Mouse (Mus musculus) urinary bladder, postnatal 36 days (tissue): ENCODE measurements at regions not wholly inside any gene's neighbourhood (a gene's known extent, or its start where the extent isn't known, plus 50 kb on each side); places are given as distances from the start of the nearest gene placed in this dataset.

Experiments
- DNase-seq, 2 experiments: peaks; one replicate each; pipeline ENCODE4 v3.0.0; 2022; ENCODE audit warnings: low spot score in 2 of 2, mixed read lengths in 1 of 2

DNA sequence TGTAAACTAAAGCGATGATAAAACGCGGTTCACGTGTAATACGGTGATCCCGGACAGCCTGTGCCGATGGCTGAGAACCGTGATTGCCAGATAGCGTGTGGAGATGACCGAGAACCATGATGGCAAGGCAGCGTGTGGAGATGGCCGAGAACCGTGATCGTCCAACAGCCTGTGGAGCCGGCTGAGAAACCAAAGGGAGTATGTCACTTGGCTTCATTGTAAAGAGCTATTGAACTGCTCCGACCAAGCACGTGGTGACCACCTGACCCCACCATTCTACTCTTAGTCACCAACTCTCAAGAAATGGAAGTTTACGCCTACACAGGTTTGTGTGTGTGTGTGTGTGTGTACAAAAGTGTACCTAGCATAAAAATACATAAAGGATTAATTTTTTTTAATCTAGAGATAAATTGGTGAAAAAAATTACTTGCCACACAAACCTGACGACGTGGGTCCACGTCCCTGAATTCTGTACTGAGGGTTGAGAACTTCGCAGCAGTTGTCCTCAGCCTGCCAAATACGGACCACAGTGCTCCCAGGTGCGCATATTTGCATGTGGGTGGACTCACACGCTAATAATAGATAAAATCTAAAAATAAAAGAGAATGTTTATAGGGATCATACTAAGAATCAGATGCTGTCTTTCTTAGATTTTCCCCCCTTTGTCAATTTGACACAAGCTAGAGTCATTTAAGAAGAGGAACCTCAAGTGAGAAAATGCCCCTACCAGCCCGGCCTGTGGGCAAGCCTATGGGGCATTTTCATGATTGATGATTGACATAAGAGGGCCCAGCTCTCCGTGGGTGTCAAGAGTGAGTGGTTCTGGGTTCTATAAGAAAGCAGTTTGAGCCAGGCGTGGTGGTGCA, 56.6 kb upstream of the Mef2a start:
- no peak for DNase-seq

DNA sequence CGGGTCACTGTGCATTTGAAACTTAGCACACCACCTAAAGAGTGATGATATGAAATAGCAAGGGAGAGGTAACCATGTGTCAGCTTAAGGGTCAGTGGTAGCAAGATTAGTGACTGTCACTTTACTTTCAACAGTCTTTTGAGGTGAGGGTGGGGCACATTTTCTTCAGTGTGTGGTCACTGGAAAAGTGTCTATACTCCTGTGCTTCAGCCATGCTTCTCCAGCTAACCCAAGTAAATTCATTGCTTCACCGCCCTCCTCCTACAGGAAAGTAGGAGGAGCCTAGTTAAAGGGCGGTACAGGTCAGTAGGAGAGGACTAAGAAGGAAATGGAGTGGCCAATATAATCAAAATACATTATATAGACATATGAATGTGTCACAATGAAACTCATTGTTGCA, 55.7 kb upstream of the Mef2a start:
- no peak for DNase-seq

DNA sequence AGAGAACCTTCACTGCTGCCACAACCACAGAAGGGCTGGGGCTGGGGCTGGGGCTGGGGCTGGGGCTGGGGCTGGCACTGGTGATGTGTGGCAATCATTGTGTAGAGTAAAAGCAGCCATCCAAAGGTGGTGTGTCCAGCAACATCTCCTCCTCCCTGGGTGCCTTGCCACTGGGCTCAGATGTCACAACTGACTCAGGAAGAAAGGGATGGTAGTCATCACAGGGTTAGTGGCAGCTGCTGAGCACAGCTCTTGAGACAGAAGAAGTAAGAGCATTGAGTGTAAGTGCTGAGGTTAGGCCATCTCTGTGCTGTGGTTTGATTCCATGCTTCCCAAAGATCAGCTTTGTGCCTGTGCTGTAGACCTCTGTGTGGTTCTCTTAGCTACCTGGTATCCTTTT, 53.4 kb upstream of the Mef2a start:
- DNase-seq = no peak

DNA sequence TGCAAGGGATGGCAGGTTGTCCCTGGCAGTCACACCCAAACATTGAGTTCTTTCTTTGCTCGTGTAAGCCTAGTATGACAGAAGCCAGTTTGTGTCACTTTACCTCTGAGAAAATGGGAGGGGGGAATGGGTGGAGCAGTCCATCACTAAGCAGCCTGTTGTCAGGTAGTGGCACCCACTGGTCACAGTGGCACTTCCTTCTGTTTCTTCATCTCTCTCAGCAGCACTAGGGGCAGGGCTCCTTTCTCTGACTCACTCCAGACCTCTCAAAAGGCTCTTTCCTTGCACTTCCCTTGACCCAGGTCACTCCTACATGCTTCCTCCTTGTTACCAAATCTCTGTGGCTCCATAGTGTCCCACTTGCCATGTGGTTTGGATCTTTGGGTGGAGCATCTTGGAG, 52.9 kb upstream of the Mef2a start:
- no peak for DNase-seq

DNA sequence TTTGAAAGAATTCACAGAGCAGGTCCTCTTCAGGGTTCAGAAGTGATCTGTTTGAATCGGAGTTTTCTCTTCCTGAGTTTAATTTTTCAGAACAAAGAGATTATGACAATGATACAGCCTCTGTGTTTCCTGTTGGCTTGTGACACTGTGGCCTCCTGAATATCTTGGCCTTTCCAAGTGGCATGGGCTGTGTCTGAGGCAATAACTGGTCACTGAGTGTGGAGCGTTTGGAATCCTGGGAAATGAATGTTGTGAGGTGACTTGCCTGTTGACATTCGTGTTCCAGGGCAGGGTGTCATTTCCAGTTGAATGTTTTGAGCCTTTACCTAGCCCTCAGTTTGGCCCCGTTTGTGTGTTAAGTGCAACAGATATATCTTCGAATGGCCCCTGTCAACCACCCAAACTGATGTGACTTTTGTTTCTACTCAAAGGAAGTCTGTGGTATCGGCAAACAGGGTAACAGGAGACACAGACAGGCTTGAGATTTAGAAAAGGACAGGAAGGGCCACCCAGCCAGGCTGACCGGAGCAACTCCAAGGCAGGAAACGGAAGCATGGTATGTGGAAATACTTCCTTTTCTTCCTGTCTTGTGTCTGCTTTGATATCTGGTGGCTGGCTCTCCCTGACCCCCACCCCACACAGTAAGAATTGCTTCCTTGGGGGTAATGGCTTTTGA, 52.3 kb upstream of the Mef2a start:
- no peak for DNase-seq
